ENCODE assay signal across 8 mouse cellular contexts in genomic region chr4:138327891-138328470, GRCm38 (mm10). TPM values are rescaled to one million over a fixed set of nuclear protein-coding genes. Genes with fewer than 3 reads are reported as not detected.
DNase-seq lines count a peak whose midpoint lies in the region; ATAC-seq and TF ChIP-seq lines count a peak whose summit lies in the region.
"Had no signal": no experiment of that assay in that cellular context is flagged by ENCODE, and none has a peak within 500 bp of the region (broad histone marks: within the 10 kb centered on the region; RNA-seq: fewer than 3 reads in every experiment).

No protein-coding gene starts in this region.

- TF ChIP-seq EP300 in lung, postnatal 0 days (IDR thresholded peaks at IDR 0.05) = no peak

- H3K4me3 ChIP-seq in lung, postnatal 0 days (ENCODE audit: low read depth, low read length) = peak overlapping the region; percentile 2; the same call in 1 of the 2 replicates
- peak overlapping the region; percentile 27 for H3K4me3 ChIP-seq in forebrain, embryonic 15.5 days
- peak overlapping the region; percentile 54 for H3K4me3 ChIP-seq in liver, embryonic 12.5 days
- H3K4me3 ChIP-seq in stomach, embryonic 16.5 days (replicated peaks; ENCODE audit: low read length) = peak overlapping the region; percentile 28

- no peaks in the 10 kb centered on the region for H3K4me1 ChIP-seq in lung, postnatal 0 days (ENCODE audit: insufficient read depth, low read depth, low read length)
- peaks cover 29% of the 10 kb centered on the region for H3K4me1 ChIP-seq in forebrain, embryonic 15.5 days
- H3K4me1 ChIP-seq in liver, embryonic 12.5 days = peaks cover 32% of the 10 kb centered on the region
- peaks cover 8% of the 10 kb centered on the region; the same call in 1 of the 2 replicates for H3K4me1 ChIP-seq in stomach, embryonic 16.5 days (ENCODE audit: control insufficient read depth, insufficient read depth, low read length)

- ATAC-seq in lung, postnatal 0 days = no peak
- ATAC-seq in forebrain, embryonic 15.5 days (replicated peaks) = no peak
- no peak for ATAC-seq in liver, embryonic 12.5 days
- no peak for ATAC-seq in stomach, embryonic 16.5 days (ENCODE audit: insufficient read depth, low FRiP score)

- H3K27ac ChIP-seq in lung, postnatal 0 days (ENCODE audit: low read length) = 0 out of 2 replicates have a peak overlapping the region, but pooled peaks have one; percentile 32
- peak overlapping the region; percentile 25; the same call in 1 of the 2 replicates for H3K27ac ChIP-seq in forebrain, embryonic 15.5 days (replicated peaks)
- peak overlapping the region; percentile 75 for H3K27ac ChIP-seq in liver, embryonic 12.5 days
- no peak overlapping the region for H3K27ac ChIP-seq in stomach, embryonic 16.5 days (ENCODE audit: low read length)

- no peak overlapping the region for H3K9ac ChIP-seq in lung, postnatal 0 days (replicated peaks; ENCODE audit: low read depth)
- no peak overlapping the region; the same call in 1 of the 2 replicates for H3K9ac ChIP-seq in forebrain, embryonic 15.5 days (replicated peaks)
- H3K9ac ChIP-seq in liver, embryonic 12.5 days = peak overlapping the region; percentile 52
- H3K9ac ChIP-seq in stomach, embryonic 16.5 days (ENCODE audit: low read length) = no peak overlapping the region

- no peaks in the 10 kb centered on the region for H3K36me3 ChIP-seq in lung, postnatal 0 days (ENCODE audit: insufficient read depth, low read length)
- H3K36me3 ChIP-seq in forebrain, embryonic 15.5 days = no peaks in the 10 kb centered on the region
- no peaks in the 10 kb centered on the region for H3K36me3 ChIP-seq in liver, embryonic 12.5 days
- H3K36me3 ChIP-seq in stomach, embryonic 16.5 days (ENCODE audit: control insufficient read depth, insufficient read depth, low read length) = no peaks in the 10 kb centered on the region

- no peaks in the 10 kb centered on the region for H3K27me3 ChIP-seq in lung, postnatal 0 days (replicated peaks; ENCODE audit: insufficient read depth, low read length)
- peaks cover 6% of the 10 kb centered on the region for H3K27me3 ChIP-seq in forebrain, embryonic 15.5 days
- H3K27me3 ChIP-seq in liver, embryonic 12.5 days (replicated peaks) = peaks cover 28% of the 10 kb centered on the region
- H3K27me3 ChIP-seq in stomach, embryonic 16.5 days (ENCODE audit: control insufficient read depth, insufficient read depth, low read length) = no peaks in the 10 kb centered on the region

- peak; percentile 46 for DNase-seq in lung, postnatal 0 days (ENCODE audit: low spot score)
- DNase-seq in lung, postnatal 25 days (ENCODE audit: low spot score) = no peak
- no peak for DNase-seq in spleen, adult 18-20 months
- no peak for DNase-seq in testis, postnatal 10 days (ENCODE audit: low spot score)
- DNase-seq: gastrocnemius, postnatal 14 days had no signal

- TF ChIP-seq CTCF in lung, postnatal 0 days (IDR thresholded peaks at IDR 0.05) = peak; percentile 16; the same call in 1 of the 2 replicates

- no peaks in the 10 kb centered on the region for H3K9me3 ChIP-seq in lung, postnatal 0 days (ENCODE audit: low read length)
- H3K9me3 ChIP-seq in forebrain, embryonic 15.5 days = no peaks in the 10 kb centered on the region
- no peaks in the 10 kb centered on the region for H3K9me3 ChIP-seq in liver, embryonic 12.5 days (replicated peaks)
- H3K9me3 ChIP-seq in stomach, embryonic 16.5 days (replicated peaks; ENCODE audit: control insufficient read depth, low read length) = 0 out of 2 replicates have a peak, but pooled peaks cover 6% of the 10 kb centered on the region

- 51% methylated on average over 7 of the region's 7 CpGs for WGBS in lung, postnatal 0 days
- 70% methylated on average over 7 of the region's 7 CpGs for WGBS in forebrain, embryonic 15.5 days
- WGBS in liver, embryonic 12.5 days (ENCODE audit: insufficient replicate concordance) = 58% methylated on average over 7 of the region's 7 CpGs
- WGBS in stomach, embryonic 16.5 days = 71% methylated on average over 7 of the region's 7 CpGs

- 0 out of 2 replicates have a peak overlapping the region, but pooled peaks have one; percentile 27 for H3K4me2 ChIP-seq in lung, postnatal 0 days (replicated peaks; ENCODE audit: low read depth, low read length)
- peak overlapping the region; percentile 39 for H3K4me2 ChIP-seq in forebrain, embryonic 15.5 days (replicated peaks)
- peak overlapping the region; percentile 58 for H3K4me2 ChIP-seq in liver, embryonic 12.5 days
- H3K4me2 ChIP-seq in stomach, embryonic 16.5 days (ENCODE audit: low read depth, low read length) = peak overlapping the region; percentile 9; the same call in 1 of the 2 replicates

RNA-seq across cellular contexts. Expression of gene Pink1, which starts 1.9 kb away (rescaled TPM):
- 129 and 144 TPM in 2 replicates for polyA plus RNA-seq in lung, postnatal 0 days (2015; fragmentation: Nextera tagmentation; extraction: Ambion mirVana)
- 89.6 and 98.5 TPM in 2 replicates for polyA plus RNA-seq in forebrain, embryonic 15.5 days (2015; fragmentation: Nextera tagmentation; extraction: Ambion mirVana)
- 28.8 and 30.2 TPM in 2 replicates for polyA plus RNA-seq in liver, embryonic 12.5 days (2016; fragmentation: Nextera tagmentation; extraction: Ambion mirVana)
- 33.0 and 34.2 TPM in 2 replicates for polyA plus RNA-seq in stomach, embryonic 16.5 days (2015; fragmentation: Nextera tagmentation; extraction: Ambion mirVana)

RNA-seq across cellular contexts. Expression of gene Ddost, which starts 23.5 kb away (rescaled TPM):
- polyA plus RNA-seq in lung, postnatal 0 days (2015; fragmentation: Nextera tagmentation; extraction: Ambion mirVana) = 184 and 195 TPM in 2 replicates
- polyA plus RNA-seq in forebrain, embryonic 15.5 days (2015; fragmentation: Nextera tagmentation; extraction: Ambion mirVana) = 178 and 183 TPM in 2 replicates
- polyA plus RNA-seq in liver, embryonic 12.5 days (2016; fragmentation: Nextera tagmentation; extraction: Ambion mirVana) = 206 and 212 TPM in 2 replicates
- 418 and 440 TPM in 2 replicates for polyA plus RNA-seq in stomach, embryonic 16.5 days (2015; fragmentation: Nextera tagmentation; extraction: Ambion mirVana)

RNA-seq across cellular contexts. Expression of gene Cda, which starts 39.8 kb away (rescaled TPM):
- polyA plus RNA-seq in lung, postnatal 0 days (2015; fragmentation: Nextera tagmentation; extraction: Ambion mirVana) = 15.6 and 16.0 TPM in 2 replicates
- 1.4 and 2.2 TPM in 2 replicates for polyA plus RNA-seq in forebrain, embryonic 15.5 days (2015; fragmentation: Nextera tagmentation; extraction: Ambion mirVana)
- 5.1 and 5.8 TPM in 2 replicates for polyA plus RNA-seq in liver, embryonic 12.5 days (2016; fragmentation: Nextera tagmentation; extraction: Ambion mirVana)
- polyA plus RNA-seq in stomach, embryonic 16.5 days (2015; fragmentation: Nextera tagmentation; extraction: Ambion mirVana) = 12.6 and 14.9 TPM in 2 replicates

Comparison
In these comparisons a context has a peak if more than half of its experiments do, and no peak if none do; other contexts are left out.
1. H3K4me3 ChIP-seq: peak in every context shown above with its lines; median percentile 54 in liver, embryonic 12.5 days; 28 in stomach, embryonic 16.5 days; 27 in forebrain, embryonic 15.5 days; 2 in lung, postnatal 0 days.